Mouse (Mus musculus) stomach, postnatal 0 days (tissue): ENCODE measurements around the gene Foxred1. TPM values are rescaled to one million over a fixed set of nuclear protein-coding genes. Genes with fewer than 3 reads are reported as not detected.
A peak's percentile ranks its signal among the peaks of the same experiment; 100 is the strongest.

Experiments
- ATAC-seq: fragments of 200-750 bp; cut with Nextera tagmentation; 2 replicates; pipeline ENCODE4 v1.8.0; 2017; ENCODE audit not compliant: low FRiP score, low TSS enrichment
- DNase-seq: peaks from one replicate; pipeline ENCODE4 v3.0.0-alpha.2; 2016; ENCODE audit warnings: low spot score
- H3K27ac ChIP-seq: fragments of 300-500 bp; sonication (generic); replicated peaks from 2 replicates; pipeline ENCODE4 v1.5.1; 2014; ENCODE audit warnings: mild to moderate bottlenecking, control low read depth
- H3K27me3 ChIP-seq: fragments of 300-500 bp; sonication (generic); 2 replicates; pipeline ENCODE4 v1.6.1; 2014; ENCODE audit warnings: low read length; ENCODE audit not compliant: control insufficient read depth, insufficient read depth
- H3K36me3 ChIP-seq: fragments of 300-500 bp; sonication (generic); 2 replicates; pipeline ENCODE4 v1.6.1; 2014; ENCODE audit warnings: low read length, mixed read lengths; ENCODE audit not compliant: control insufficient read depth, insufficient read depth
- H3K4me1 ChIP-seq: fragments of 300-500 bp; sonication (generic); replicated peaks from 2 replicates; pipeline ENCODE4 v1.6.1; 2014; ENCODE audit warnings: antibody characterized with exemption; ENCODE audit not compliant: control insufficient read depth, insufficient read depth
- H3K4me2 ChIP-seq: fragments of 300-500 bp; sonication (generic); replicated peaks from 2 replicates; pipeline ENCODE4 v1.6.1; 2014; ENCODE audit warnings: low read depth, mild to moderate bottlenecking, control low read depth, moderate library complexity
- H3K4me3 ChIP-seq: fragments of 300-500 bp; sonication (generic); 2 replicates; pipeline ENCODE4 v1.5.1; 2014; ENCODE audit warnings: low read depth, low read length, control low read depth
- H3K9ac ChIP-seq: fragments of 300-500 bp; sonication (generic); 2 replicates; pipeline ENCODE4 v1.6.1; 2014; ENCODE audit warnings: mild to moderate bottlenecking, low read length, control low read depth, mixed read lengths
- H3K9me3 ChIP-seq: fragments of 300-500 bp; sonication (generic); 2 replicates; pipeline ENCODE4 v1.6.1; 2016; ENCODE audit warnings: low read length; ENCODE audit not compliant: control insufficient read depth
- CTCF ChIP-seq: IDR thresholded peaks from 2 replicates; pipeline ENCODE4 v1.5.1; 2016; ENCODE audit warnings: antibody characterized with exemption, low read depth, mild to moderate bottlenecking, moderate library complexity
- EP300 ChIP-seq: optimal IDR thresholded peaks from 2 replicates; pipeline ENCODE3; 2016; ENCODE audit warnings: antibody characterized with exemption
- WGBS: fragments of 180-500 bp; shearing (Covaris S2); extraction: QIAGEN DNeasy Blood & Tissue Kit; methylation state at CpG from one replicate; pipeline ENCODE4 v1.1.7; 2014; 5-methylcytosine and 5-hydroxymethylcytosine counted together
- polyA plus RNA-seq: library from polyadenylated mRNA; unstranded; fragments of >200 nt; fragmentation: Nextera tagmentation; extraction: Ambion mirVana; gene quantifications from 2 replicates; pipeline ENCODE4 v1.2.1, GENCODE M21; 2015

Gene Foxred1
- polyA plus RNA-seq, 1 experiment from 2014 or later: 29.9 TPM

- WGBS: 52% methylated on average over 4 of the region's 4 CpGs
- H3K9me3 ChIP-seq: no peaks in the 10 kb centered on the region
- DNase-seq: peak; percentile 43
- no peaks in the 10 kb centered on the region for H3K27me3 ChIP-seq
- H3K36me3 ChIP-seq: peaks cover 17% of the 10 kb centered on the region
- ATAC-seq: no peak
- no peak overlapping the region for H3K4me3 ChIP-seq
- H3K27ac ChIP-seq: no peak overlapping the region
- TF ChIP-seq CTCF (no peak), EP300 (no peak)
- H3K9ac ChIP-seq: no peak overlapping the region
- no peak overlapping the region for H3K4me2 ChIP-seq
- no peaks in the 10 kb centered on the region for H3K4me1 ChIP-seq
These were observed 24.4 kb downstream of the Foxred1 start for GRCm38 (mm10) chr9:35186430-35186829.

- peaks cover 4% of the 10 kb centered on the region; the same call in 1 of the 2 replicates for H3K36me3 ChIP-seq
- ATAC-seq: no peak
- no peak overlapping the region for H3K27ac ChIP-seq
- TF ChIP-seq EP300: no peak
- no peak for TF ChIP-seq CTCF
- DNase-seq: no peak
- no peak overlapping the region for H3K9ac ChIP-seq
- H3K4me2 ChIP-seq: no peak overlapping the region
- H3K27me3 ChIP-seq: no peaks in the 10 kb centered on the region
- H3K9me3 ChIP-seq: no peaks in the 10 kb centered on the region
- no peak overlapping the region for H3K4me3 ChIP-seq
- no peaks in the 10 kb centered on the region for H3K4me1 ChIP-seq
- 71% methylated on average over 5 of the region's 5 CpGs for WGBS
These were observed 27.5 kb downstream of the Foxred1 start for GRCm38 (mm10) chr9:35183359-35183758.

- Histone ChIP-seq H3K4me1 (no peaks in the 10 kb centered on the region), H3K27me3 (no peaks in the 10 kb centered on the region), H3K9ac (no peak overlapping the region), H3K9me3 (no peaks in the 10 kb centered on the region), H3K36me3 (0 out of 2 replicates have a peak, but pooled peaks cover 2% of the 10 kb centered on the region), H3K27ac (no peak overlapping the region), H3K4me3 (no peak overlapping the region), H3K4me2 (no peak overlapping the region)
- ATAC-seq (no peak), DNase-seq (no peak)
- 65% methylated on average over 2 of the region's 2 CpGs for WGBS
- TF ChIP-seq CTCF: no peak
- no peak for TF ChIP-seq EP300
These were observed 28.0 kb downstream of the Foxred1 start for GRCm38 (mm10) chr9:35182832-35183231.

GRCm38 (mm10) chr9:35176124-35176659, 34.7 kb downstream of the Foxred1 start:
- H3K9ac ChIP-seq: peak overlapping the region; percentile 53; the same call in 1 of the 2 replicates
- ATAC-seq: no peak
- DNase-seq: no peak
- H3K9me3 ChIP-seq: no peaks in the 10 kb centered on the region
- TF ChIP-seq EP300: no peak
- H3K36me3 ChIP-seq: no peaks in the 10 kb centered on the region
- H3K27me3 ChIP-seq: no peaks in the 10 kb centered on the region
- H3K4me3 ChIP-seq: peak overlapping the region; percentile 61
- no peaks in the 10 kb centered on the region for H3K4me1 ChIP-seq
- H3K4me2 ChIP-seq: peak overlapping the region; percentile 68
- WGBS: 41% methylated on average over 14 of the region's 14 CpGs
- H3K27ac ChIP-seq: no peak overlapping the region; the same call in 1 of the 2 replicates

GRCm38 (mm10) chr9:35175251-35176123, 35.4 kb downstream of the Foxred1 start, which contains the start of gene Dcps:
Gene Dcps (minus strand): TSS chr9:35176061.
- peak; percentile 54 for TF ChIP-seq CTCF
- peak; percentile 76 for TF ChIP-seq EP300
- H3K4me2 ChIP-seq: peak within 1 kb of the TSS; percentile 68
- H3K4me1 ChIP-seq: no peaks in the 10 kb centered on the region
- peak within 1 kb of the TSS; percentile 53 for H3K9ac ChIP-seq
- H3K4me3 ChIP-seq: peak within 1 kb of the TSS; percentile 61
- no peaks in the 10 kb centered on the region for H3K9me3 ChIP-seq
- 0 out of 2 replicates have a peak, but pooled peaks cover 2% of the 10 kb centered on the region for H3K36me3 ChIP-seq
- ATAC-seq (peak; percentile 98), DNase-seq (peak; percentile 94)
- WGBS: under 1% methylated on average over 38 of the region's 38 CpGs
- H3K27ac ChIP-seq: peak within 1 kb of the TSS; percentile 86
- H3K27me3 ChIP-seq: no peaks in the 10 kb centered on the region

DNA sequence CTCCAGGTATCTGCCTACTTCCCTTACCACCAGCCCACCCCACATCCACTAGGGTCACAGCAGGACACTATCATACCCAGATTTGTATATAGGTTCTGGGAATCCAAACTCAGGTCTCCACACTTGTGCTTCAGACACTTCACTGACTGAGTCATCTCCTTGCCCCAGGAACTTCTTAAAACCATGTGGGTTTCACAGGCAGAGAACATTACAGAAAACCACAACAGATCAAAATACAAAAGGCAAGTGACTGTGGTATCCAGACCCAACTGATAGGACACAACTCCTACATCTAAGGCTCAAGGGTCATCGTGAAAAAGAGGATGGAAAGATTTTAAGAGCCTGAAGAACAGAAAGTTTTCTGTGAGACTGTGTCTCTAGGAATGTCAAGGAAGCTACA, 37.5 kb downstream of the Foxred1 start:
- no peak for ATAC-seq
- no peaks in the 10 kb centered on the region for H3K4me1 ChIP-seq
- H3K27ac ChIP-seq: no peak overlapping the region
- no peaks in the 10 kb centered on the region for H3K9me3 ChIP-seq
- H3K4me2 ChIP-seq: no peak overlapping the region
- no peaks in the 10 kb centered on the region for H3K27me3 ChIP-seq
- no peak for DNase-seq
- H3K4me3 ChIP-seq: no peak overlapping the region
- H3K36me3 ChIP-seq: 0 out of 2 replicates have a peak, but pooled peaks cover 2% of the 10 kb centered on the region
- H3K9ac ChIP-seq: no peak overlapping the region
- TF ChIP-seq CTCF (no peak), EP300 (no peak)
- 84% methylated on average over 1 of the region's 1 CpGs for WGBS
